Mouse (Mus musculus): ENCODE results near the gene Hpse2. TPM values are rescaled to one million over a fixed set of nuclear protein-coding genes. Genes with fewer than 3 reads are reported as not detected.
"Not testable (repeated sequence)": the region's sequence is repeated elsewhere in the genome, so short reads cannot be mapped to it uniquely, and the experiment has no call there.

Gene Hpse2
- polyA plus RNA-seq, 1 experiment from 2014 or later: 0.08 TPM

DNA sequence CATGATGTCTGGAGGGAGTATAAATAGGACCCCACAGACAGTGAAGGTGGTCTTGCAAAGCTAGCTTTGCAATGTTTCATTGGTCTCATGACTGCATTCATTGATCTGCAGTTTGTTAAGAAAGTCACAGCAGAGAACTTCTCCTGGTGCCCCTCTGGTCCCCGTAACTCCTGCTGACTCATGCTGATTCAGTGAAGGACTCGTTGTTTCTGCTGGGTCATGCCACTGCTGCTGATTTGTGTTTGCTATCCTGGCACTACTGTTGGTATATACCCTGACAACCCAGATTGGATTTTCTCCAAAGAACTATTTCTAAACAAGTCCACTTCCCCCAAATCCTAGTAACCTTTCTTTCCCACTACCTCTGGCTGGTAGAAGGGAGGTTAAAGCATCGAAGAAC lies 29.3 kb downstream of the Hpse2 start:
- Histone ChIP-seq H3K9ac (ENCODE audit: low read depth, low read length) (no peak overlapping the region), H3K4me2 (ENCODE audit: low read length) (no peak overlapping the region), H3K36me3 (ENCODE audit: insufficient read depth, low read length) (no peaks in the 10 kb centered on the region), H3K9me3 (replicated peaks; ENCODE audit: low read length) (no peaks in the 10 kb centered on the region), H3K4me3 (replicated peaks; ENCODE audit: low read depth, low read length) (no peak overlapping the region), H3K4me1 (replicated peaks; ENCODE audit: insufficient read depth, low read length) (no peaks in the 10 kb centered on the region), H3K27me3 (ENCODE audit: insufficient read depth, low read length) (no peaks in the 10 kb centered on the region), H3K27ac (no peak overlapping the region)
- ATAC-seq (replicated peaks; ENCODE audit: low FRiP score, low read depth) (no peak), DNase-seq (ENCODE audit: low spot score) (no peak)
- TF ChIP-seq CTCF (IDR thresholded peaks at IDR 0.05; ENCODE audit: low read depth): no peak
- 88% methylated on average over 3 of the region's 3 CpGs for WGBS

DNA sequence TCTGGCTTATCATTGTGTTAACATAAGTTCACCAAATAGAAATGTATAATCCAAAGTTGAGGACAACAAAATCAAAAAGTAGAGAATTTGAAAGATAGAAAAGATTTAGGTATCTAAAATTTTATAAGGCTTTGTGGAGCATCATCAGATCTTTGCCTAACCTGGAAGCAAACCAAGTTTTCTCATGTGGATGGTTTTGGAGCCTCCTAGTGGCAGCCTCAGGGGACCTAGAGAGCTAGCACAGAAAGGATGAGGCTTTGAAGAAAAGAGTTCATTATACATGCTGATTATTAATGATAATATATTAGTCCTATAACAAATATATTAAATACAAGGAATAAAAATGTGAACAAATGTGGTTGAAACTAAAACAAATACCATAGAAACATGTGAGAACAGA lies 77.0 kb downstream of the Hpse2 start:
- no peaks in the 10 kb centered on the region for H3K4me1 ChIP-seq (replicated peaks; ENCODE audit: insufficient read depth, low read length)
- no peak overlapping the region for H3K4me2 ChIP-seq (ENCODE audit: low read length)
- TF ChIP-seq CTCF (IDR thresholded peaks at IDR 0.05; ENCODE audit: low read depth): peak; percentile 74
- H3K9ac ChIP-seq (ENCODE audit: low read depth, low read length): no peak overlapping the region
- ATAC-seq (replicated peaks; ENCODE audit: low FRiP score, low read depth) (no peak), DNase-seq (ENCODE audit: low spot score) (peak; percentile 73)
- no peaks in the 10 kb centered on the region; the same call in 1 of the 2 replicates for H3K9me3 ChIP-seq (replicated peaks; ENCODE audit: low read length)
- H3K36me3 ChIP-seq (ENCODE audit: insufficient read depth, low read length): no peaks in the 10 kb centered on the region
- no peak overlapping the region for H3K27ac ChIP-seq
- H3K27me3 ChIP-seq (ENCODE audit: insufficient read depth, low read length): no peaks in the 10 kb centered on the region
- H3K4me3 ChIP-seq (replicated peaks; ENCODE audit: low read depth, low read length): no peak overlapping the region

DNA sequence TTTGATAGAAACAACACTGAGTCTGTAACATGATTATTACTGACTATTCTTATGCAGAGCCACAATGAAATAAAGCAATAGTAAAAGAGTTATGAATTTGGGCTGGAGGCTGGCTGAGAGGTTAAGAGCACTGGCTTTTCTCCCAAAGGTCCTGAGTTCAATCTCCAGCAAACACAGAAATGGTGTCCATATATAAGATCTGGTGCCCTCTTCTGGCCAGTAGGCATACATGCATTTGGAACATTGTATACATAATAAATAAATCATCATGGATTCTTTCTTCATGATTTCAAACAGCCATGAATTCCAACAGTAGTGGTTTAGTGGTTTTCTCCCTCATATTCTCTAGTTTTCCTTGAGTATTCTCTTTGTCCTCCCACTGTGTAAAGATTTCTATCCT lies 81.4 kb downstream of the Hpse2 start:
- Histone ChIP-seq H3K9me3 (replicated peaks; ENCODE audit: low read length) (no peaks in the 10 kb centered on the region; the same call in 1 of the 2 replicates), H3K36me3 (ENCODE audit: insufficient read depth, low read length) (no peaks in the 10 kb centered on the region), H3K4me1 (replicated peaks; ENCODE audit: insufficient read depth, low read length) (no peaks in the 10 kb centered on the region), H3K9ac (ENCODE audit: low read depth, low read length) (no peak overlapping the region), H3K27ac (no peak overlapping the region), H3K4me3 (replicated peaks; ENCODE audit: low read depth, low read length) (no peak overlapping the region), H3K4me2 (ENCODE audit: low read length) (no peak overlapping the region), H3K27me3 (ENCODE audit: insufficient read depth, low read length) (no peaks in the 10 kb centered on the region)
- peak; percentile 54 for TF ChIP-seq CTCF (IDR thresholded peaks at IDR 0.05; ENCODE audit: low read depth)
- ATAC-seq (replicated peaks; ENCODE audit: low FRiP score, low read depth) (no peak), DNase-seq (ENCODE audit: low spot score) (no peak)

DNA sequence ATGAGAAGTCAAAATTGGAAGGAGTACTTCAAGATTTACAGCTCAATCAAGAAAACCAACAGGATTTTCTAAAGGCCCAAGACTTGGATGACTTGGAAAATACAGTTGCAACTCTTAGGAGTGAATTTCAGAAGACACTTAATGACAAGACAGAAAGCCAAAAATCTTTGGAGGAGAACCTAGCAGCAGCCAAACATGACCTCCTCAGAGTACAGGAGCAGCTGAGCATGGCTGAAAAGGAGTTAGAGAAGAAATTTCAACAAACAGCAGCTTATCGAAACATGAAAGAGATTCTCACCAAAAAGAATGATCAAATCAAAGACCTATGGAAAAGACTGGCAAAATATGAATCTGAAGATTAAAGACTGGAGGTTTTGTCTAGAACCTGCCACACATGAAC lies 106.8 kb downstream of the Hpse2 start:
- DNase-seq (ENCODE audit: low spot score); H3K27me3 ChIP-seq (ENCODE audit: insufficient read depth, low read length); H3K9ac ChIP-seq (ENCODE audit: low read depth, low read length); H3K36me3 ChIP-seq (ENCODE audit: insufficient read depth, low read length); H3K4me3 ChIP-seq (replicated peaks; ENCODE audit: low read depth, low read length); H3K4me2 ChIP-seq (ENCODE audit: low read length); H3K27ac ChIP-seq; ATAC-seq (replicated peaks; ENCODE audit: low FRiP score, low read depth); H3K4me1 ChIP-seq (replicated peaks; ENCODE audit: insufficient read depth, low read length); H3K9me3 ChIP-seq (replicated peaks; ENCODE audit: low read length): not testable (repeated sequence)
- WGBS: 97% methylated on average over 1 of the region's 1 CpGs

DNA sequence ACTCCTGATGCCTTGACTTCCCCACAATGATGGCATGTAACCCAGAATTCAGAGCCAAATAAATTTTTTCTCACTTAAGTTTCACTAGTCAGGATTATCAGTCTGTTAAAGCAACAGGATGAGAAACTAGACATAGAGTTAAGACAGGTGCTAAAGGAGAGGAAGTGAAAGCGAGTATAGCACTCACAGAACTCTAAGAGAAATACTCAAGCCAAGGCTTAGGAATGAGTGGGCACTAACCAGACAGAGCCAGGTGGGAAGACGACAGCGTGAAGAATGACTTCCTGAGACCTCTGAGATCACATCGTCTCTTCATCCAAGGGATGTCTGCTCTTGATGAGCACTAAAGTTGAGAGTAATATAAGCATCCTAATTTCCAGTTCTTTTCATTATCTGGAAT lies 144.2 kb downstream of the Hpse2 start:
- TF ChIP-seq CTCF (IDR thresholded peaks at IDR 0.05; ENCODE audit: low read depth): no peak
- H3K27ac ChIP-seq: no peak overlapping the region
- H3K36me3 ChIP-seq (ENCODE audit: insufficient read depth, low read length): no peaks in the 10 kb centered on the region
- H3K4me3 ChIP-seq (replicated peaks; ENCODE audit: low read depth, low read length): no peak overlapping the region
- no peak overlapping the region for H3K9ac ChIP-seq (ENCODE audit: low read depth, low read length)
- no peaks in the 10 kb centered on the region for H3K27me3 ChIP-seq (ENCODE audit: insufficient read depth, low read length)
- DNase-seq (ENCODE audit: low spot score) (no peak), ATAC-seq (replicated peaks; ENCODE audit: low FRiP score, low read depth) (no peak)
- 64% methylated on average over 4 of the region's 4 CpGs for WGBS
- H3K9me3 ChIP-seq (replicated peaks; ENCODE audit: low read length): no peaks in the 10 kb centered on the region
- H3K4me2 ChIP-seq (ENCODE audit: low read length): no peak overlapping the region
- no peaks in the 10 kb centered on the region for H3K4me1 ChIP-seq (replicated peaks; ENCODE audit: insufficient read depth, low read length)

DNA sequence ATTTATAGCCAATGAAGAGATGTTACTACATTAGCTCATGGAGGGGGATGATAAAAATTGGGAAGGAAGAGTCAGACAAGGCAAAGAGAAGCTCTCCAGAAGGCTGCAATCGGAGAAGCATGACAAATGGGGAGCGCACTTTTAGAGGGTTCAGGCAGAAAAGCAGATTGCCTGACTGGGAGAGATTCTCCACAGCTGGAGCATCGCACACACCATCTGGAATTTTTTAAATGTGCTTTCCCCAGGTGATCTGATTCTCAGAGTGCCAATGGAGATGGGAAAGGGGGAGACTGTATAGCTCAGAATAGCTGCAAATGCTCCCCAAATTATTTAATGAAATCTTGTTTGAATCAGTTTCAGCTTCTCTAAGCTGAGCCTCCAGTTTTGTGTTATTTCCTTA lies 156.4 kb downstream of the Hpse2 start:
- Histone ChIP-seq H3K36me3 (ENCODE audit: insufficient read depth, low read length) (no peaks in the 10 kb centered on the region), H3K4me3 (replicated peaks; ENCODE audit: low read depth, low read length) (no peak overlapping the region), H3K4me2 (ENCODE audit: low read length) (no peak overlapping the region), H3K27ac (no peak overlapping the region), H3K9ac (ENCODE audit: low read depth, low read length) (no peak overlapping the region), H3K27me3 (ENCODE audit: insufficient read depth, low read length) (no peaks in the 10 kb centered on the region), H3K9me3 (replicated peaks; ENCODE audit: low read length) (no peaks in the 10 kb centered on the region), H3K4me1 (replicated peaks; ENCODE audit: insufficient read depth, low read length) (no peaks in the 10 kb centered on the region)
- no peak for TF ChIP-seq CTCF (IDR thresholded peaks at IDR 0.05; ENCODE audit: low read depth)
- DNase-seq (ENCODE audit: low spot score) (no peak), ATAC-seq (replicated peaks; ENCODE audit: low FRiP score, low read depth) (no peak)
- WGBS: 37% methylated on average over 3 of the region's 3 CpGs

DNA sequence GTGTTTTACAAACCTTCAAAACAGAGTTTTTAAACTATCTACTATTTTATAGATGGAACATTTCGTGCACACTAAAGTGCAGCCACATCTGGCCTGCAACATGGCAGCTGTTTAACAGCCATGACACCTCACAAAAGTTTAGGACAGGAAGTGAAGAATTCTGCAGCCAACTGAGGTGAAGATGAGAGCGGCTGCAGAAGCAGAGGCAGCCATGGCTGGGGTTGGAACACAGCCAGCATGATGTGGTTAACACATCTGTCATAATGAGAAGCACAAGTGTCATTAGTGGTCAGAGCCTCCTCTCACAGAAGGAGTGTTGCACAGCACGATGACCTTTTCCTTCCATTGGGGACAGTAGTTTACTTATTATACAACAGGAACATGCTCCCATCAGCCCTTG lies 194.6 kb downstream of the Hpse2 start:
- no peak overlapping the region for H3K4me3 ChIP-seq (replicated peaks; ENCODE audit: low read depth, low read length)
- H3K27me3 ChIP-seq (ENCODE audit: insufficient read depth, low read length): no peaks in the 10 kb centered on the region
- no peak overlapping the region for H3K4me2 ChIP-seq (ENCODE audit: low read length)
- H3K4me1 ChIP-seq (replicated peaks; ENCODE audit: insufficient read depth, low read length): no peaks in the 10 kb centered on the region
- H3K27ac ChIP-seq: no peak overlapping the region
- H3K36me3 ChIP-seq (ENCODE audit: insufficient read depth, low read length): no peaks in the 10 kb centered on the region
- DNase-seq (ENCODE audit: low spot score) (no peak), ATAC-seq (replicated peaks; ENCODE audit: low FRiP score, low read depth) (no peak)
- 64% methylated on average over 3 of the region's 3 CpGs for WGBS
- no peak for TF ChIP-seq CTCF (IDR thresholded peaks at IDR 0.05; ENCODE audit: low read depth)
- H3K9ac ChIP-seq (ENCODE audit: low read depth, low read length): no peak overlapping the region
- no peaks in the 10 kb centered on the region for H3K9me3 ChIP-seq (replicated peaks; ENCODE audit: low read length)
